Mouse (Mus musculus) adrenal gland, adult (tissue): ENCODE measurements around the gene Smim24.

Experiments used
- DNase-seq, 2 experiments: peaks; one replicate each; pipeline ENCODE4 v3.0.0; 2022 to 2023; ENCODE audit warnings: low spot score in 1 of 2; ENCODE audit not compliant: inconsistent age in 2 of 2

Gene Smim24

DNA sequence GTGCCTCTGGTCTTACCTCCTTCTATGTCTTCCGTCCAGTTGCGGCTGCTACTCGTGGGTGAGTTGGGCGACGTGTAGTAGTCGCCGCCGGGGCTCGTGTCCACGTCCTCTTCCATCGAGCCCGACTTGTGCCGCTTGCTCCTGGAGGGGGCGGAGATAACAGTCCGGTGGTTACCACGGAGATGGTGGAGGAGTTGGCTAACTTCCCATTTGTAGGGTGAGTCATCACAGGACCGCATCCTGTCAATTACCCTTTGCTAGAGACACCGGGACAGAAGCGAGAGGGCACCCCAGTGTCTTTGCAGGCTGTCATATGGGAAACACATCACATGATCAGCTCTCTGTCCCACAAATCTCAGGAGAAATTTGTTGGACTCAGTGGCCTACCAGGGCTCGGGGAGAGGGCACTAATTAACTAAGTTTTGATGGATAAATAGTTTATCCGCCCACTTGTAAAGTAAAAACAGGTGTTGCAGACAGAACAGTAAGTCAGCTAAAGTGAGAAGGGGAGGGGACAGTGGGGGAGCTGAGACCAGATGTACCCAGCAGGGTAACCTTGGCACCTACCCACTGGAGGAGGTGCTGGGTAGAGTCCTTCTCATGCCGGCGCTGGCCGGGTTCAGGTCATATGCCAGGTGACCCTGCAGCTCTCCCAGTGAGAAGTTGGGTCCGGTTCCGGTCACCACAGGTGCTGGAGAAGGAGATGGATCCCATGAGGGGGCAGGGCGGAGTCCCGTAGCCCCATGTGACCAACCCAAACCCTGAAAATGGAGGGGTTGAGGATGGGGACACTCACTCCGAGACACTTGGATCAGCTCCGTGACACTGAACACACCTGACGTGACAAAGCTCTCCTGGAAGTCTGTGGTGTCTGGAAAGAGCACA lies 14.9 kb downstream of the Smim24 start:
- DNase-seq = peak; percentile 94 to 98

DNA sequence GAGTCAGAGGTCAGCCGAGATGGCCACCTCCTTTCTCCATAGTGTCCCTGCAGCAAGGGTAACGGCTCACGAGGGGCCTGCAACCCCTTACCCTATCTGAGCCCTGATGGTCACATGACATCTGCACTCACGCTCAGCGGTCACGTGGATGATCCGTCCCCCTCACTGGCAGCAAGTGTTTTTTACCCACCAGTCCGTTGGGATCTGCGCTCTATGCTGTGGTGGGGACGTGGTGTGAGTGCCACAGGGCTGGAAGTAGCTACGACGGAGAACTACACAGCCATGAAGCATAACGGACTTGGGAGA lies 15.5 kb downstream of the Smim24 start:
- peak in 1 of 2 experiments; percentile 38 for DNase-seq

DNA sequence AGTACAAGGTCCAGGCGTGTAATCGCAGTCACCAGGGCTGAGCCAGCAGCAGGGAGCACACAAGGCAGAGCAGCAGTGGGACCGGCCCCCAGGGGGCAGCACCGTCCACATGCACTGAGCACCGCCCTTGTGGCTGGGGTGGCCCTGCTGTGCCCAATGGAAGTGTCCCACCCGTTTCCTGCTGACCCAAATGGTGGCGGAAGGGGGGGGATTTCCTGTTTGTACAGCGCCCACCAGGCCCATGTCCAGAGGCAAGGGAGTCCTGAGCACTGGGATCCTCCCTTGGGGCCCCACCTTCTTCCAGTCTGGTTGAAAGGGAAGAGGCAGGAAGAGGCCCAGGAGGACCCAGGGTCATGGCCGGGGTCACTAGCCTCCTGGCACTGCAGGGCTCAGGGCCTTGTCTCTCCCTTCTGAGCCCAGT lies 16.0 kb downstream of the Smim24 start:
- DNase-seq = peak; percentile 90 to 95

DNA sequence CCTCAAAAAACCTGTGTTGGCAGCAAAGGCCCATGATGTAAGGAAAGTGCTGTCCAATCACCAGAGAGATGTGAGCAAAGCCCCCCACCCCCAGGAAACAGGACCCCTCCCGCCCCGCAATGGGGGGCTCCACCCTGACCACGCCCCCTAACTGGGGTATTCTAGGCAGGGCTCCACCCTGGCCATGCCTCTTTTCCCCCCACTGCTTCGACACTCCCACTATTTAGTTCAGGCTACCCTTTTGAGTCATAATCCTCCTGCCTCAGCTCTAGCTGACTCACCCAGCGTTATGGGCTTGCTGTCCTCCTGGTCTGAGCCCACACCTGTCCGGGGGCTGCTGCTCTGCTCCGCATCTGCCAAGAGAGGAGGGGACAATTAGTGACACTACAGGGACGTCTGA lies 16.5 kb downstream of the Smim24 start:
- DNase-seq = peak in 1 of 2 experiments; percentile 47

DNA sequence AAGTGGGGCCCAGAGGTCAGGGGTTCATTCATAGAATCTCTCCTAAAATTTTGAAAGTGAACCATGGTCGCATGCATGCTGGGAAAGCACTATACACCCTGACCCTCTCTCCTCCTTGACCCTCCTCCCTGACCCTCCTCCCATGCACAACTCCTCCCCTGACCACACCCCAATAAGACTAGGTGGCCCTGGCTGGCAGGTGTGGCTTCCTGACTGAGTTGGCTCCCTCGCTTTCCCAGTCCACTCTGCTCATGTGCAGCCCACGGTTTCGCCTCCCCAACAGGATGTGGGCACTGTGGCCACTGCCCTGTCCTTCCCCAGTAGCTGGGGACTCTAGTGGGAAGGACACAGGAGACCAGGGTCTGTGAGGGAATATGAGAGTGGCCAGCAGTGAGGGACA lies 17.5 kb downstream of the Smim24 start:
- peak; percentile 44 to 62 for DNase-seq

DNA sequence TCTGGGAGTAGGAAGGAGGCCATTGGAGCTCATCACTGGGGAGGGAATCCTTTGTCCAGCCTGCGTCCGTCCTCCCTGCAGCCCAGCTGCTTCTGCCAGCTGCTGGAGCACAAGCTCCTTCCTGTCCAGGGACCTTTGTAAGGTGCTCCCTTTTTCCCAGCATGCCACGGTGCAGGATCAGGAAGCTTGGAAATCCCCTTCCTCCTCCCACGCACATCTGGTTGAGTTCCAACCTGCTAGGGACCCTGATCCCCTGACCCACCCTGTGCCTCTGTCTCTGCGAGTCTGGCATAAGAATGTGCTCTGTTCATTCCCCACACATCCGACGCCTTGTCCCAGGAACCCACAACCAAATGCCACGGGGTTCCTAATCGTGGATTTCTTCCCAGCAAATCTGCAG lies 18.1 kb downstream of the Smim24 start:
- DNase-seq = peak; percentile 51 to 81

DNA sequence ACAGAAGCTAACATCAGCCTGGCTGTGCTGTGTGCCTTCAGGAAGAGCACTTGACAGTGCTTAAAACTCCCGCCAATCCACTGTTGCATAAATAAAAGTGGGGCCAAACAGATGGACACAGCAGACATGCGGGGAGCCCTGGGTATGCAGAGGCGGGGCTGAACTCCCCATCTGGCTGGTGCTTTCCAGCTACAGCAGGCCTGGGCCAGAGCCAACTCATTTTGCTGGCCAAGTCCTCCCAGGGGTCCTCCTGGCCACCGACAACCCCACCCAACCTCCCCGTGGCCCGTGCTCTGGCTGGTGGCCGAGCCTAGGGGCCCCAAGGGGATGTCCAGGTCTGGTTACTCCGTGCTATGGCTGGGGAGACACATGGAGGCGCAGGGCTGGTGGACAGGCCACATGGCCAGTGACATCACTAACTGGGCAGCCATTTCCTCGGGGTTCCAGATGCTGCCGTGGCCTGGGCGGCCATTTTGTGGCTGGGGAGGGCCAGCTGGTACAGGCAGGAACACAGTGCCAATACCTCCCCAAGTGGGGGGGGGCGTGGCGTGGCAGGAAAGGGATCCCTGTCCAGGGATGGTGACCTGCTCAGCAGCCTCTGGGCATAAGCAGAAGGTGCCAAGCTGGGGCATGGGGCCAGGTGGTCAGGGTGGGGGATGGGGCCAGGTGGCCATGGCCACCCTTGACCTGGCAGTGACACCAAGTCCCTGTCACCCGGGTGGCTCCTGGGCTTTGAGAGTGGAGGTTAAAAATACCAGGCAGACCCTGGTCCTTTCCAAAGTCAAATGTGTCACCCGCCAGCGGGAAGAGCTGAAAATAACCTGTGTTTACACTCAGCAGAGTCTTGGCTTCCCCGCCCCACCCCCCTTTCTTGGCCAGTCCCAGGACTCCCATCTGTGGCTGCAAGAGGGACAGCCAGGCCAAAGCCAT lies 18.9 kb downstream of the Smim24 start:
- DNase-seq = peak; percentile 84 to 92

DNA sequence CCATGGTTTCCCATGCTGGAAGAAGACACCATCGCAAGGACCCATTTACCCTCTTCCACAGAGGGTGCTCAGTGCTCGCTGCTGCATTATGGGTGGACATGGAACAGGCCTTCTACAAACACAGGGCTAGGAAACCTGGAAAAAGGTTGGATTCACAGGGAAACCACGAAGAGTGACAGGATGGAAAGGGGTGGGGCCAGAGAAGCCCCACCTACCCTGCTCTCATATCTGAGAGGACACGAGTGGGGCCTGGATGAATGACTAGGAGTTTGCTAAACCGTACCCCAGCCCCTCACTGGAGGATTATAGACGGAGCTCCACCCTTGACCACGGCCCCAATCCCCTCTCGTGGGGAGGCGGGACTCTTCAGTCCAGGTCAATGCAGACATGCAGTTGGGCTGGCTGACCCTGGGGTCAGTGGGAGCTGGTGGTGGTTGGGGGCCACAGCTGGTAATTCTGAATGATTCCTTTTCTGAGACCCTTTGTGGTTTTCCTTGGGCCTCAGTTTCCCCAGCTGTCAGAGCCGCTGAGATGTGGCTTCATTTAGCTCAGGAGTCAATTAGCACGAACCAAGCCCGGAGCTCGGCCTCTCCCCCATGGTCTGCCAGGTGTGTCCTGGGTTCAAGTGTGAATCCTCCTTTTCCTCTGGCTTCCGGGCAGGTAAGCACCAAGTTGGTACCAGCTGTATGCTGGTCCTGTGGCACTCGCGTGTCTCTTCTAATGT lies 19.9 kb downstream of the Smim24 start:
- DNase-seq = peak; percentile 43 to 66

DNA sequence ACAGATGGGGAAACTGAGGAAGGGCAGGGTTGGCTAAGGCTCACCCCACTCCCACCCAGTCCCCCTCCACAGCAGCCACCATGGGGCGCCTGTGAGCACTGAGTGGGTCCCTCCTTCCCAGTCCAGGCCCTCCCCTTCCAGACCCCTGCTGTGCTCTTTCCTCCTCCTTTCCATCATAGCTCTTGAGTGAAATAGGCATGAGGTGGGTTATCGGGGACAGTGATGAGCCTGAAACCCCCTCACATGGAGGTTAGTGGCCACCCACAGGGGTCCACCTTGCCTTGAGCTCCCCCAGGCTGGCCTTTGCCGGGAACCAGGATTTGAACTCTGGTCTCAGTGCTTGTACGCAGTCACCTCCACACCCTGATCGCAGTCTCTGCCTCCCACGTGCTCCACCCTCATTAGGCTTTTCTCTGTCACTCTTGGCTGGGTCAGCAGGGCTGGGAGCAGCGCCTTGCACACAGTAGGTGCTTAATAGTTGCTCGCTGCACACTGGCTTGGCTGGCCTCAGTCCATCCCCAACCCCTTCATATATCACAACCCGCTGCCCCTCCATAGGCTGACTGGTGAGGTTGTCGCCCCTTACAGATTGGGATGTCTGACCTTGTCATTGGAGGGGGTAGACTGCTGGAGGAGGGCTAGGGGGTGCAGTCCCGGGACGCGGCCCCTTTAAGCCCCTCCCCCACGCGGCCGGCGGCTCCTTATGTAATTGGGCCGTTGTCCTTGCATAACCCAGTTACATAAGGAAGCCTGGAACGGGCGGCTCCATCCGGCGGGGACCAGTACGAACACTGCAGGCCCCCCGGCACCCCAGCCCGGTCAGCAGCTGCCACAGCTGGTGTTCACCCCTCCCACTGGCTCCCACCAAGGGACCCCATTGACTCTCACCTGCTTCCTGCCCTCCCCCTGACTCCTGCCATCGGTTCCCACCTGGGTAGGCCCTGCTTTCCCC lies 20.7 kb downstream of the Smim24 start:
- DNase-seq = peak; percentile 93 to 97

DNA sequence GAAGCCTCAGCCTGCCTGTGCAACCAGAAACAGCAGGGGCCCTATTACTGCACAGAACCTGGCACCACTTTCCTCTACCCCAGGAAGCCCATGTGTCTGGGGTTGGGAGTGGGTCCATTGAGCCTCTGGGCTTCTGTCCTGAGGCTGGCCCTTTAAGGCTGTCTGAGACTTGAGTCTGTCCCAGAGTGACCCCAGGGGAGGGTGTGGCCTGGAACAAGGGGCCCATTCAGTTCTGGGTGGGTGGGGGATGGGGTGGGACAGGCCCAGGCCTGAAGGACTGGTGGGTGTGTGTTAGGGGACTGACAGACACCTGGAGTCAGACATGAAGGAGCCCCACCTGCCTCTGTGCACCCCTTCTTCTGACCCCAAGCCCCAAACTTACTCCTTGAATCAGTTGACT lies 21.8 kb downstream of the Smim24 start:
- DNase-seq = peak in 1 of 2 experiments; percentile 49

DNA sequence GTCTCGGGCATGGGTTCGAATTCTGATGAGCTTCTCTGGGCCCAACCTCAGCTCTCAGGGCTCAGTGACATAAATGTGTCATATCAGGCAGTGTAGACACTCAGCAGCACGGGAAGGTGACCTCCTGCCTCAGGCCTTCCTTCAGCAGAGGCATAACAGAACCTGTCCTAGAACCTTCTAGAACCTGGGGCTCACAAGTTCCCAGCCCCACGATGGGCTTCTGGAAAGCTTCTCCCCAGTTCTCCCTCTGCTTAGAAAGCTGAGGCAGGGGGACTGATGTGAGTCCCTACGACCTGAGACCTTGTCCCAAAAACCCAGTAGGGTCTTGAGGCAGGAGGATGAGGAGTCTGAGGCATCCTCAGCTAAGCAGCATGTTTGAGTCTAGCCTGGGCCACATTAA lies 22.3 kb downstream of the Smim24 start:
- peak in 1 of 2 experiments; percentile 71 for DNase-seq

DNA sequence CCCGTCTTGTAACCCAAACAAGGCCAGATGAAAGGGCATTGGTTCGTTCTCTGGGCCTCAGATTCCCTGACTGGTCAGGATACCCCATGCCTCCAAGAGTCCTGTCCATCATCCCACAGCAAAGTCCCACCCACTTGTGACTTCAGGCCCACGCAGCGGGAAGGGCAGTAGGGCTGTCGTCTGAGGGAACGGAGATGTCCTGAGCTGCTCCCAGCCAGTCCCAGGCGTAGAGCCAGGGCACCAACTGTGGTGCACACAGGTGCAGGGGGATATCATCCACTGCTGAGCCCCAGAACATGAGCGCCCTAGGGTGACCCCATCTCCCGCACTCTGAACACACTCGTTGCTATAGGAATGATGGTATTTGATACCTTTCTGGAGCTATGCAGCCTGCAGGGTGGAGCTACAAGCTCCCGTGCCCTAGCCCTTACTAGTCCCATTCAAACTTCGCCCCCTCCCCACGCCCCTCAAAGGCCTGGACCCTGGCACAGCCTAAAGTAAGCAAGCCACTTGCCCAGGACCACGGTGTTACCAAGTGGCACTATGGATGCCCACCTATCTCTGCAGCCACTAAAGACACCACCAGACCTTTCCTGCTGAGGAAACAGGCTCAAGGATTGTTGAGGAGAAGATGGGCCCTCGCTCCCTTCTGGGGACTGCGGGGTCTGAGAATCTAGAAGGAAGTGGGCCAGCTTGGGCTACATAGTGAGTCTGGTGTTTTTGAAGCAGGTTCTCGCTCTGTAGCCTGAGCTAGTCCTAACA lies 22.9 kb downstream of the Smim24 start:
- DNase-seq = peak; percentile 44 to 68

DNA sequence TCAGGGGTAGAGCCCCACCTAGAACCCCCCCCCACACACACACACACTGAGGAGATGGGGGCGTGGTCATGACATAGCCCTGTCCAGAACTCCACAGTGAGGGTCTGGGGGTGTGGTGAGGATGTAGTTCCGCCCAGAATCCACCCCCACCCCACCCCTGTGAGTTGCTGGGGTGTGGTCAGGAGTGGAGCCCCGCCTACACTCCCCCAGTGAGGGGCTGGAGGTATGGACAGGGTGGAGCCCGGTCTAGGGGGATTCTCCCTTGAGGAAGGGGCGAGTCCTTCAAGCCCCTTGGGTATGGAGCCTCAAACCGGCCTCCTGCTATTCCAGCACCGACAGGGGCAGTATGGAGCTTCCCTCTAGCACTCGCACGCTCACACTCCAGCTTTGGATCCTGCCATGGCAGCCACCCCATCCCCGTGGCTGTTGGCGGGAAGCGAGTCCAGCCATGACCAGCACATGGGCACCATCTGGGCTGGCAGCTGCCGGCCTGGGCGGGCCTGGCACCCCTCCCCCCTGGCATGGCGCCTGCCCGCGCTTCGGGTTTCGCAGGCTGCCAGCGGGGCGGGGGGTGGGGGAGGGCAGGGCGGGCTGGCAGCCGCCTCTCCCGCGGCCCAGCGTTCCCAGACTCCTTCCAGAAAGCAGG lies 23.9 kb downstream of the Smim24 start:
- peak; percentile 83 to 92 for DNase-seq

DNA sequence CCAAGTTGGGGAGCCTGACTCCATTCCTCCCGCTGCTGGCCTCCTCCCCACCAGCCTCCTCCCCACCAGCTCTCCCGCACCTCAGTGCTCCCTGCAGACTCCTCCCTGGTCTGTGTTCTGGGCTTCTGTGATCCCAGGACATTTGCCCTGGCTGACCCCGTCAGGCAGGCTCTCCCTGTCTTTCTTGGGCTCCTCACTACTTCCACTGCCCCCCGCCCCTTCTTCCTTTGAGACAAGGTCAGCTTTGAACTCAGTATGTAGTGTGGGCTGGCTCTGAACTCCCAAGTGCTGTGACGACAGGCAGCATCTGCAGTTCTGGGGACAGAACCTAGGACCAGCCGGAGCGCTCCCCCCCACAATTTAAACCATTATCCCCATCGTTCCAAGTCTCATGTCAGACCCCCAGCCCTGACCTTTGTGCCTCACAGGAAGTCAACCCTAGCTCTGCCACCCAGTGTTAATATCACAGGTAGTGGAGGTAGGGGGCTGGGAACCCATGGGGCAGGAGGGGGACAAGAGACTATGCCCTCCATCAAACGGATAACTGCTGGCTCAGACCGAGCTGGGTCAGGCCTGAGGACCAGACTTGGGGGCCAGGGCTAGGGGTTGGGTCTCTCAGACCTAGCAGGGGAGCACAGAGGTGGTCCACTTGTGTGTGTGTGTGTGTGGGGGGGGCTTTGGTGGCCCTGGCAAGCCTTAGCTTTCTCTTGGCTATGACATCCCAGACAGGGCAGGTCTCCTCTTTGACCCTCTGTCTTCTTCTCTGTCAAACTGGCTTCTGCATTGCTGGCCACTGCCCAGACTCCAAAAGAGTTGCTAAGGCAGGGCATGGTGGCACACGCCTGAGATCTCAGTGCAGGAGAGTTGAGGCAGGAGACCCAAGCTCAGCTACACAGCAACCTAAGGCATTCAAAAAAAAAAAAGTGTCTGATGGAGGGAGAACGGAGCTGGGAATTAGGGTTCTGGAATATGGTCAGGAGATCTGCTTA lies 24.7 kb downstream of the Smim24 start:
- peak in 1 of 2 experiments; percentile 11 for DNase-seq

DNA sequence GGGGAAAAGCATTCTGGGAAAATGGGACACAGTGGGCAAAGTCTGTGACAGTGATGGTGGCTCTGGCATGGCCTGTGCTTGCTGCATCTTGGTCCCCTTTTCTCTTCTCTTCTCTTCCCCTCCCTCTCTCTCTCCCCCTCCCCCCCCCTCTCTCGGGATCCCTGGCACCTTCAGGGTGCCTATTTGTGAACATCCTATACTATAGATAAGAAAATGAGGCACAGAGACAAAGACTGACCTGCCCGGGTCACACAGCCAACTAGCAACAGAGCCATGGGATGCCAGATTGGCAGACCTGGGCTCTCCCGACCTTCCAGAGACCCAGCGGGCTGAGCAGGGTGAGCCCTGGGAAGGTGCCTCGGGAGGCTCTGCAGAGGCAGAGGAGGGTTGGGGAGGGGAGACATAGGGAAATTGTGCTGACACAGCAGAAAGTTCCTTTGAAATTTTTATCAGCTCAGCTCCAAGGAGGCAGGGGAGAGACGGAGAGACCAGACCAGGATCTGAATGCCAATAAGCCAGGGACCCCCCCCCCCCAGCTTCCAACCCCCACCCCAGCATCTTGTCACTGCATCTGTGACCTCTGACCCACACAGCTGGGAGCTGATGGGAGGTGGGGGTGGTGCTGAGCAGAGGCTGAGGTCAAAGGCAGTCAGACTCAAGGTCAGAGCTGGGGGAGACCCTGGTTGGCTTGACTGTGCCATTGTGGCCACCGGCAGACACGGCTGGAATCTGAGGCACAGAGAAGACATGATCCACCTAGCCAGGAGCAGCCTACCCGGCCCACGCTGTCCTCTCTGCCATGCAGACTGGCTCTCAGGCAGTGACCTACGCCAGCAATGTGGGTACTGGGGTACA lies 25.6 kb downstream of the Smim24 start:
- DNase-seq = peak in 1 of 2 experiments; percentile 23

DNA sequence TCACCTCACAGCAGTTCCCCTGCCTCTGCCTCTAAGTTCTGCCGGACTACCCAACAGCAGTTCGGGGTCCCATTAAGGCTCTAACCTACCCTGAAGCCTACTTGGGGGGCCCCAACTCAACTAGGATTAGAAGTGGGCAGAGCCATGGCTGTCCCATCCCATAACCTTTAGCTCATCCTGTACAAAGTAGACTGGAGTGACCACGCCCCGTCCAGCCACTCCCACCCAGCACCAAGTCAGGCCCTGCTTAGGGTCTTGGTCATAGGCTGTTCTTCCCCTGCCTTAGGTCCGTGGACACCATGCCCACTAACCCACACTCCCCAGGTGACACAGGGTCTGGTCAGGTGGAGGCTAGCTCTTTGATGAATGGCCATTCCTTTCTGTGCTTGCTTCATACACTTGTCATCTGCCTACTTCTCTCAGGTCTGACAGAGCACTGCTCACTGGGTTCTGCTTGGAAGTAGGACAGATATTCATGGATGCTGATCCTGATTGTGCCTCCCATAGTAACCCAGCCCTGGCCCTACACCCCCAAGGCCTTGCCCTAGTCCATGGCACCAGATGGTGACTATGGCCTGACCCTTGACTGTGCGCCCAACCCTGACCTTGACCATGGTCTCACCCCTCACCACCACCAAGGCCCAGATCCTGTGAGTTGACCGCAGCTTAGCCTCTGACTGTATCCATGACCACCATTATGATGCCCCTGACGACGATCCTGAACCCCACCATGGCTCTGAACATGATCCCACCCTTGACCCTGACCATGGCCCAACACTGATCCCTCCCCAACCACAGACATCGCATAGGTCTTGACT lies 26.5 kb downstream of the Smim24 start:
- peak; percentile 52 to 64 for DNase-seq
